Mouse (Mus musculus): ENCODE measurements at regions not wholly inside any gene's neighbourhood (a gene's known extent, or its start where the extent isn't known, plus 50 kb on each side); places are given as distances from the start of the nearest gene placed in this dataset.

DNA sequence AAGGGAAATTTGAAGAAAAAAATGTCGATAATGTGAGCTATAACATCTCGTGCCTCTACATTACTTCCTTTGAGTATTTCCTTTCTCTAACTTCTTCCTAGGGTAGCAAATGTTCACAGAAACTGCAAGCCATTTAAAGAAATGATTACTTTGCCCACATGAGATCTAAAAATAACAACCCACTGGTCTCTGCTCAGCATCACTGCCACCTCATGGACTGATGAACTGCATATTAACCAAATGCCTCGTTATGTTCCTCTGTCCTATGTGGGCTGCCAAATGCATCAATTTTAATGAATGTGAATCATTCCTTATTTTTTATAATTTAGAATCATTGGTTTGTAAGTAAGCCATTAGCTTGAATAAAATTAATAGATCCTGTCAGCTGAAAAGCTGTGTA is 590.0 kb upstream of the Nr3c2 start:
- DNase-seq (ENCODE audit: low spot score) (no peak), ATAC-seq (ENCODE audit: low FRiP score, low read depth) (no peak)
- H3K36me3 ChIP-seq (ENCODE audit: control insufficient read depth, insufficient read depth, low read length), result no peaks in the 10 kb centered on the region
- no peak for TF ChIP-seq POLR2A (IDR thresholded peaks at IDR 0.05; ENCODE audit: borderline replicate concordance, extremely low read depth, insufficient read depth, insufficient read length)
- H3K4me1 ChIP-seq (ENCODE audit: control insufficient read depth, insufficient read depth, low read length), result no peaks in the 10 kb centered on the region
- no peak overlapping the region for H3K27ac ChIP-seq (replicated peaks; ENCODE audit: low read depth, low read length)
- no peak overlapping the region for H3K9ac ChIP-seq (ENCODE audit: low read depth, low read length, severe bottlenecking)
- no peaks in the 10 kb centered on the region for H3K9me3 ChIP-seq (ENCODE audit: control insufficient read depth, low read length)
- no peak overlapping the region for H3K4me3 ChIP-seq (replicated peaks; ENCODE audit: low read length)
- WGBS, result 50% methylated on average over 3 of the region's 3 CpGs
- H3K27me3 ChIP-seq (ENCODE audit: control insufficient read depth, insufficient read depth, low read length), result no peaks in the 10 kb centered on the region
- no peak overlapping the region for H3K4me2 ChIP-seq (replicated peaks; ENCODE audit: low read depth, low read length, severe bottlenecking)

DNA sequence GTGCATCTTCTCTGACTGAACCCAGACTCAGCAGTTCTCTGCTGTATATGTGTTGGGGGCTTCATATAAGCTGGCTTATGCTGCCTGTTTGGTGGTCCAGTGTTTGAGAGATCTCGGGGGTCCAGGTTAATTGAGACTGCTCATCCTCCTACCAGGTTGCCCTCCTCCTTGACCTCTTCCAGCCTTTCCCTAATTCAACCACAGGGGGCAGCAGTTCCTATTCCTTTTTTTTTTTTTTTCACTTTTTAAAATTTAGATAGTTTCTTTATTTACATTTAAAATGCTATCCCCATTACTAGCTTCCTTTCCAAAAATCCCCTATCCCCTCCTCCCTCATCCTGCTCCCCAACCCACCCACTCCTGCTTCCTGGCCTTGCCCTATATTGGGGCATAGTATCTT is 570.7 kb upstream of the Nr3c2 start:
- DNase-seq (ENCODE audit: low spot score), result no peak
- whole genome bisulfite sequencing, result 47% methylated on average over 1 of the region's 1 CpGs

DNA sequence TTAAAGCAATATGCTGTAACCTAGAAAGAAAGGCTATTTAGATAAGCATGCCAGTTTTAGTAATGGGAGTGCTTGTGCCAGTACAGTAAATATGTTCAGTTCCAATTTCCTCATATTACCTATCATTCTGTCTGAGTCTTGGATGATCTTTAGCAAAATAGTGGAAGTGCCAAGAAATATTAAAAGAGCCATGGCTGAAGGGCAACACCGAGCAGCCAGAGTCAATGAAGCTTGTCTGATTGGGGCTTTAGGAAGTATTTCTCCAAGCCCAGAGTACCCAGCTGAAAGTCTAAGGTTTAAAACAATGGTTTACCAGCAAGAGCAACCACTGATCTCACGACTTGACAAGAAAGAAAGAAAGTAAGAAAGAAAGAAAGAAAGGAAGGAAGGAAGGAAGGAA is 556.2 kb upstream of the Nr3c2 start:
- H3K9ac ChIP-seq (ENCODE audit: low read depth, low read length, severe bottlenecking), result no peak overlapping the region
- no peak overlapping the region for H3K27ac ChIP-seq (replicated peaks; ENCODE audit: low read depth, low read length)
- no peak for DNase-seq (ENCODE audit: low spot score)
- peaks cover 2% of the 10 kb centered on the region; the same call in 1 of the 2 replicates for H3K4me1 ChIP-seq (ENCODE audit: control insufficient read depth, insufficient read depth, low read length)
- H3K36me3 ChIP-seq (ENCODE audit: control insufficient read depth, insufficient read depth, low read length), result no peaks in the 10 kb centered on the region
- no peaks in the 10 kb centered on the region for H3K9me3 ChIP-seq (ENCODE audit: control insufficient read depth, low read length)
- no peak overlapping the region for H3K4me3 ChIP-seq (replicated peaks; ENCODE audit: low read length)
- H3K4me2 ChIP-seq (replicated peaks; ENCODE audit: low read depth, low read length, severe bottlenecking), result no peak overlapping the region
- WGBS, result 76% methylated on average over 2 of the region's 2 CpGs
- no peak for ATAC-seq (ENCODE audit: low FRiP score, low read depth)
- no peak for TF ChIP-seq POLR2A (IDR thresholded peaks at IDR 0.05; ENCODE audit: borderline replicate concordance, extremely low read depth, insufficient read depth, insufficient read length)
- no peaks in the 10 kb centered on the region for H3K27me3 ChIP-seq (ENCODE audit: control insufficient read depth, insufficient read depth, low read length)

More for the DNA sequence above, 570.7 kb upstream of the Nr3c2 start:
- no peak overlapping the region for H3K9ac ChIP-seq (ENCODE audit: low read depth, low read length, severe bottlenecking)
- no peak overlapping the region for H3K4me3 ChIP-seq (replicated peaks; ENCODE audit: low read length)
- no peaks in the 10 kb centered on the region for H3K36me3 ChIP-seq (ENCODE audit: control insufficient read depth, insufficient read depth, low read length)
- ATAC-seq (ENCODE audit: low FRiP score, low read depth), result no peak
- no peak for TF ChIP-seq POLR2A (IDR thresholded peaks at IDR 0.05; ENCODE audit: borderline replicate concordance, extremely low read depth, insufficient read depth, insufficient read length)
- no peak overlapping the region for H3K4me2 ChIP-seq (replicated peaks; ENCODE audit: low read depth, low read length, severe bottlenecking)
- H3K4me1 ChIP-seq (ENCODE audit: control insufficient read depth, insufficient read depth, low read length), result no peaks in the 10 kb centered on the region
- H3K9me3 ChIP-seq (ENCODE audit: control insufficient read depth, low read length), result no peaks in the 10 kb centered on the region
- no peaks in the 10 kb centered on the region for H3K27me3 ChIP-seq (ENCODE audit: control insufficient read depth, insufficient read depth, low read length)
- no peak overlapping the region for H3K27ac ChIP-seq (replicated peaks; ENCODE audit: low read depth, low read length)

DNA sequence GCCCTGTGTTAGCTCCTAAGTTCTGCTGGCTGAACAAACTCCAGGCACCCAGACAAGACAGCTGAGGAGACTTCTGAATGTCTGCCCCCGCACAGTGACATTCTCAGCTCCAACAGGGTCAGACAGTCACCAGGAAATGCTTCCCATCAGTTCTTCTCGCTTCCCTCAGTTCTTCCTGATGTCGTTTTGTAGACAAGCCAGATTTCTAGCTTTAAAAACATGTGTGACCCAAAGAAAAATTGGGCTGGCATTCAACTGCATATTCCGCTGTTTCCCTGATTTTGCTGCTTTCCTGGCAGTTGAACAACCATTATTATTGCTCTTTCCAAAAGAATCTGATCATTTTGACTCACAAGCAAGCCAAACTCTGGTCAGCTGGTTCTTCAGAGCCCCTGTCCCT is 553.1 kb upstream of the Nr3c2 start:
- H3K4me1 ChIP-seq (ENCODE audit: control insufficient read depth, insufficient read depth, low read length), result peaks cover 2% of the 10 kb centered on the region; the same call in 1 of the 2 replicates
- H3K9me3 ChIP-seq (ENCODE audit: control insufficient read depth, low read length), result no peaks in the 10 kb centered on the region
- 76% methylated on average over 4 of the region's 4 CpGs for WGBS
- H3K36me3 ChIP-seq (ENCODE audit: control insufficient read depth, insufficient read depth, low read length), result no peaks in the 10 kb centered on the region
- DNase-seq (ENCODE audit: low spot score) (peak; percentile 15), ATAC-seq (ENCODE audit: low FRiP score, low read depth) (no peak)
- no peaks in the 10 kb centered on the region for H3K27me3 ChIP-seq (ENCODE audit: control insufficient read depth, insufficient read depth, low read length)
- no peak overlapping the region for H3K27ac ChIP-seq (replicated peaks; ENCODE audit: low read depth, low read length)
- no peak for TF ChIP-seq POLR2A (IDR thresholded peaks at IDR 0.05; ENCODE audit: borderline replicate concordance, extremely low read depth, insufficient read depth, insufficient read length)
- no peak overlapping the region for H3K4me3 ChIP-seq (replicated peaks; ENCODE audit: low read length)
- no peak overlapping the region for H3K4me2 ChIP-seq (replicated peaks; ENCODE audit: low read depth, low read length, severe bottlenecking)
- no peak overlapping the region for H3K9ac ChIP-seq (ENCODE audit: low read depth, low read length, severe bottlenecking)

GRCm38 (mm10) chr8:76346832-76347231 is 552.4 kb upstream of the Nr3c2 start:
- 81% methylated on average over 1 of the region's 1 CpGs for WGBS

DNA sequence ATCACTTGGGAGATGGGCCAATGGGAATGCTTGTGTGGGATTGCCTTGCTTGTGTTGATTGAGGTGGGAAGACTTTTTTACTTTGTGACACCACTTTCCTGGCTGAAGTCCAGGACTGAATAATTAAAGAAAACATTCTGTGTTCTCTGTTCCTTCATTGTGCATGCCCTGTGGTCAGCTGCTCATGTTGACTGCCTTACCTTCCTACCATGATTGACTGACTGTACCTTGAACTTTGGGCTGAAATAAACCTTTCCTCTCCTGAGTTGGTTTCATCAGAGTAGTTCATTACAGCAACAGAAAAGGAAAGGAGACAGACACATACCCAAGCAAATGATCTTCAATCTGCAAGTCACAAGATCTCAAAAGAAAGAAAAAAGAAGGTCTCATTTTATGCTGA is 524.9 kb upstream of the Nr3c2 start:
- Histone ChIP-seq H3K27me3 (ENCODE audit: control insufficient read depth, insufficient read depth, low read length) (no peaks in the 10 kb centered on the region), H3K36me3 (ENCODE audit: control insufficient read depth, insufficient read depth, low read length) (no peaks in the 10 kb centered on the region), H3K4me2 (replicated peaks; ENCODE audit: low read depth, low read length, severe bottlenecking) (no peak overlapping the region), H3K27ac (replicated peaks; ENCODE audit: low read depth, low read length) (no peak overlapping the region), H3K4me1 (ENCODE audit: control insufficient read depth, insufficient read depth, low read length) (no peaks in the 10 kb centered on the region), H3K9ac (ENCODE audit: low read depth, low read length, severe bottlenecking) (no peak overlapping the region), H3K4me3 (replicated peaks; ENCODE audit: low read length) (no peak overlapping the region), H3K9me3 (ENCODE audit: control insufficient read depth, low read length) (no peaks in the 10 kb centered on the region; the same call in 1 of the 2 replicates)
- no peak for ATAC-seq (ENCODE audit: low FRiP score, low read depth)
- DNase-seq (ENCODE audit: low spot score), result no peak
- no peak for TF ChIP-seq POLR2A (IDR thresholded peaks at IDR 0.05; ENCODE audit: borderline replicate concordance, extremely low read depth, insufficient read depth, insufficient read length)

More at GRCm38 (mm10) chr8:76346832-76347231, 552.4 kb upstream of the Nr3c2 start:
- H3K9ac ChIP-seq (ENCODE audit: low read depth, low read length, severe bottlenecking), result no peak overlapping the region
- TF ChIP-seq POLR2A (IDR thresholded peaks at IDR 0.05; ENCODE audit: borderline replicate concordance, extremely low read depth, insufficient read depth, insufficient read length), result no peak
- no peaks in the 10 kb centered on the region for H3K27me3 ChIP-seq (ENCODE audit: control insufficient read depth, insufficient read depth, low read length)
- no peak overlapping the region for H3K27ac ChIP-seq (replicated peaks; ENCODE audit: low read depth, low read length)
- no peak overlapping the region for H3K4me3 ChIP-seq (replicated peaks; ENCODE audit: low read length)
- H3K9me3 ChIP-seq (ENCODE audit: control insufficient read depth, low read length), result no peaks in the 10 kb centered on the region
- peaks cover 2% of the 10 kb centered on the region; the same call in 1 of the 2 replicates for H3K4me1 ChIP-seq (ENCODE audit: control insufficient read depth, insufficient read depth, low read length)
- no peaks in the 10 kb centered on the region for H3K36me3 ChIP-seq (ENCODE audit: control insufficient read depth, insufficient read depth, low read length)
- DNase-seq (ENCODE audit: low spot score), result no peak
- ATAC-seq (ENCODE audit: low FRiP score, low read depth), result no peak
- no peak overlapping the region for H3K4me2 ChIP-seq (replicated peaks; ENCODE audit: low read depth, low read length, severe bottlenecking)

All from limb, embryonic 14.5 days (tissue).